Mouse (Mus musculus) Muller cell, postnatal 12 days (primary cell): Measurements from ENCODE around the gene 4933427D14Rik.

ENCODE experiments used
- DNase-seq: peaks from one replicate; pipeline ENCODE4 v3.0.0-alpha.2; 2015; ENCODE audit errors: inconsistent ontology term

Gene 4933427D14Rik

GRCm38 (mm10) chr11:72145182-72145876 is 61.9 kb downstream of the 4933427D14Rik start:
- DNase-seq, result peak; percentile 92

GRCm38 (mm10) chr11:72142889-72143288 is 64.4 kb downstream of the 4933427D14Rik start:
- DNase-seq, result peak; percentile 89

GRCm38 (mm10) chr11:72140198-72140597 is 67.1 kb downstream of the 4933427D14Rik start:
- DNase-seq, result no peak

- DNase-seq, result no peak
These were observed 70.9 kb downstream of the 4933427D14Rik start for GRCm38 (mm10) chr11:72136231-72136982.

- DNase-seq, result no peak
These were observed 71.7 kb downstream of the 4933427D14Rik start, which contains the start of gene Pitpnm3 for GRCm38 (mm10) chr11:72135383-72136158. Gene Pitpnm3 (minus strand): TSS chr11:72135778.

GRCm38 (mm10) chr11:72134536-72135382 is 72.5 kb downstream of the 4933427D14Rik start:
- no peak for DNase-seq

- no peak for DNase-seq
These were observed 74.2 kb downstream of the 4933427D14Rik start for GRCm38 (mm10) chr11:72133075-72133474.

GRCm38 (mm10) chr11:72132266-72132665 is 75.0 kb downstream of the 4933427D14Rik start:
- peak; percentile 44 for DNase-seq

GRCm38 (mm10) chr11:72131697-72132096 is 75.6 kb downstream of the 4933427D14Rik start:
- no peak for DNase-seq

- DNase-seq, result no peak
These were observed 76.4 kb downstream of the 4933427D14Rik start for GRCm38 (mm10) chr11:72130905-72131304.

GRCm38 (mm10) chr11:72130472-72130871 is 76.8 kb downstream of the 4933427D14Rik start:
- DNase-seq, result no peak

- no peak for DNase-seq
These were observed 77.2 kb downstream of the 4933427D14Rik start for GRCm38 (mm10) chr11:72130021-72130420.

GRCm38 (mm10) chr11:72129032-72129894 is 78.0 kb downstream of the 4933427D14Rik start:
- DNase-seq, result no peak

- no peak for DNase-seq
These were observed 79.6 kb downstream of the 4933427D14Rik start for GRCm38 (mm10) chr11:72127450-72128189.

GRCm38 (mm10) chr11:72125781-72126180 is 81.5 kb downstream of the 4933427D14Rik start:
- no peak for DNase-seq

- DNase-seq, result no peak
These were observed 83.7 kb downstream of the 4933427D14Rik start for GRCm38 (mm10) chr11:72123531-72123930.

- DNase-seq, result no peak
These were observed 86.9 kb downstream of the 4933427D14Rik start for GRCm38 (mm10) chr11:72120354-72120753.

- no peak for DNase-seq
These were observed 88.6 kb downstream of the 4933427D14Rik start for GRCm38 (mm10) chr11:72118630-72119029.

- DNase-seq, result no peak
These were observed 94.0 kb downstream of the 4933427D14Rik start for GRCm38 (mm10) chr11:72113296-72113695.

- DNase-seq, result no peak
These were observed 96.5 kb downstream of the 4933427D14Rik start for GRCm38 (mm10) chr11:72110726-72111125.
